Mouse (Mus musculus) kidney, postnatal 10 days (tissue): ENCODE data around the gene Zfand4.

Experiments used
- DNase-seq: peaks from one replicate; pipeline ENCODE4 v3.0.0; 2021; ENCODE audit warnings: mixed read lengths

The Zfand4 gene

DNA sequence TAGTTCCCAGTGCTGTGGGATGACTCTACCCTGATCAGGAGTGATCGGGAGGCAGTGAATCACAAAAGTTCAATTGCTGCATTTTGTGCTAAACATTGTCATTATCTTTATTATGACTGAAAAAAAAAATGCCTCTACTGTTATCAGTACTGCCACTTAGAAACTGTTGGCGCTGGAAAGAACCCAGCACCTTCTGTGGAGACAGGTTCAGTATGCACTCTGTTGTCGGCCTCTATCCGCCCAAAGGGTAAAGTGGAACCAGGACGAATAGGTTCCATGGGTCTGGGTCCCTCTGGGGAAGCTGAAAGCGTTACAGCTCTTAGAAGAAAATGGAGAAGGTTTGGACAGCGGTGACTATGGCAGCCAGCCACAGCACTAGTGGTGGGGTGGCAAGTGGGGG, 114.9 kb downstream of the Zfand4 start:
- DNase-seq, result no peak
